Mouse (Mus musculus) lung, postnatal 0 days (tissue): Measurements from ENCODE around the gene Cct8.

ENCODE experiments used
- CTCF ChIP-seq: IDR thresholded peaks from 2 replicates; pipeline ENCODE4 v1.5.1; 2016; ENCODE audit warnings: antibody characterized with exemption, mild to moderate bottlenecking
- EP300 ChIP-seq: IDR thresholded peaks from 2 replicates; pipeline ENCODE4 v1.6.1; 2016; ENCODE audit warnings: antibody characterized with exemption, mild to moderate bottlenecking, control low read depth

DNA sequence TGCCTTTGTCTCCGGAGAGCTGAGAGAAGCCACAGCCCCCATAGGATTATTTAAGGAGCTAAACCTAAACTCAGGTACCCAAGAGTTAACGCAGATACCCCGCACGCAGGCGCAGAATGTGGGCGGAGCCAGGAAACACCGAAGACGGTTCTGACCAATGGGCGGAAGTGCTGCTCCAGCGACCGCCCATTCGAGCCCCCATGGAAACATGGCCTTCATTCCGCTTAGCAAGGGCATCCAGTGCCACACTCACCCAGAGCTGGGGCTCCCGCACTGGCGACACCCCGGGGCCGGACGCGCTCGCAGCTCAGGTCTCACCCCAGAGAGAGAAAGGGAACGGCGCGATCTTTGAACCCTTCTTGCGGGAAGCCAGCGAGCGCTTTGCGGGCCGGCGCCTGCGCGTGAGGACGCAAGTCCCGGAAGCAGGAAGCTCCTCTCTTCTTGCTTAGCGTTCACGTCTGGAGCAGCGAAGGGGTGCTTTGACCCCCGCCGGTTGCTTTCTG lies 55.4 kb downstream of the Cct8 start, which contains the start of gene Rwdd2b:
- TF ChIP-seq CTCF (no peak), EP300 (no peak)
